Mouse (Mus musculus) spleen, adult 12 weeks (tissue): Measurements from ENCODE around the gene Pla2r1.
A peak's percentile ranks its signal among the peaks of the same experiment; 100 is the strongest.

Experiments used
- DNase-seq: peaks from one replicate; pipeline ENCODE4 v3.0.0; 2022; ENCODE audit warnings: low spot score

Pla2r1 gene

GRCm38 (mm10) chr2:60405431-60405830 is 147.7 kb downstream of the Pla2r1 start:
- no peak for DNase-seq

DNA sequence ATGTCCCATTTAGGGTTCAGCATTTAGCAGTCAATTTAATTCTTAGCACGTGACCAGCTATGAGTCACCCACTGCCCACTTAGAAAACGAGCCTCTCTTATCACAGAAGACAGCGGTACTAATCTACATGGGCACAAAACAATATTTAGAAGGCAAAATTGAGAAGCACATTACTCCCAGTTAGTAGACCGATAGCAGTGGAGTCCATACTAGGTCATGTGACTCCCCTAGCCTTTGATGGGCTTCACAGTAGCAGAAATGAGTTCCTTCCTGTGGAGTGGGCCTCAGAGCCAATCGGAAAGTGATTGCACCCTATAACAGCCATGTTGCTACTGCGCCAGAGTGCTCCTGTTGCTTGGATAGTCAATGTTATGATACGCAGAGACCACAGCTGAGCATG is 148.3 kb downstream of the Pla2r1 start:
- DNase-seq = no peak

- no peak for DNase-seq
These were observed 151.4 kb downstream of the Pla2r1 start for GRCm38 (mm10) chr2:60401694-60402093.

DNA sequence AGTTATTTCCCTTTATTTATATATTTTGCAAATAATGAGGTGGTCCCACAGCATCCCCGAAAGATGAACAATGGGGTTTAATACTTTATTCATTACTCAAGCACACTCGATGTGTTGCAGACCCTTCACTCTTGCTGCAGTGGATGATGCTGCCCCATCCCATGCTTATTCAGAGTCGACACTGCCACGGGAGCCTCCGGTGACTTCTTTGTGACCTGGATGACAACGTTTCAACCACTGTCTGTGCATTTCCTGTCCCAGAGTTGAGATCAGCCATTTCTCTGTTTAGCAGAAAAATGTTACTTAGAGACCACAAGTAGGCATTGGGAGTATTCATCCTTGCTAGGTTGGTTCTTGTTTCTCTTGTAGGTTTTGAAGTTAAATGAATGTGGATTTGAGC is 159.3 kb downstream of the Pla2r1 start:
- no peak for DNase-seq

GRCm38 (mm10) chr2:60392286-60392685 is 160.8 kb downstream of the Pla2r1 start:
- DNase-seq = no peak

GRCm38 (mm10) chr2:60387363-60387762 is 165.7 kb downstream of the Pla2r1 start:
- no peak for DNase-seq

DNA sequence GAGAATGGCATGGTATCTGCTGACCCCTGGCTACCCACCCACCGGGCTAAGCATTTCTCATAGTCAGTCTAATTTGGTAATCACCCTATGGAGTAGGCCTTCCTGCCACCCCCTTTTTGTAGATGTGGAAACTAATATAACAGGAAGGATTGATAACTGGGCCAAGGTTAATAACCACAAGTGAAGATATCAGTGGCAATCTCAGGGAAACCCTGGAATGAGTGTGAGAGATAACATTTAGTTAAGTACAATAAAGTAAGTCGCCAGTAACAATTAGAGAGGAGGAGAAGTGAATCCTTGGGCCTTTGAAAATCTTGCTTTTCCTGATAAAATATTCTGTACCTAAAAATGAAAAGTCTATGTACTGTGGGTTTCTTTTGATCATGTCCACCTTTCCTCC is 166.3 kb downstream of the Pla2r1 start:
- no peak for DNase-seq

DNA sequence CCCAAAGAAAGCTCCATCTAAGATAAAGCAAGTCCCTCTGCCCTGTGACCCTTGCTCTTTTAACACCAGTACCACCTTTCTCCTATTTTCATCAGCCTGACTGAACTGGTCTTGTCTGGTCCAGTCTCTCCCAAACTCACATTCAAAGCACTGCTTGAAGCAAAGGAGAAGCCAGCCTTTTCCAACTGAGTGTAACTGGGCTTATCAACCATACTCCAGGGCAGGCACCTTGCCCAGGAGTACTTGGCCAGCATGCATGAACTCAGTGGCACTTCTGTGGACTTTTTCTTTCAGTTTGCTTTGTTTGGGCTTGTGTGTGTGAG is 168.4 kb downstream of the Pla2r1 start:
- no peak for DNase-seq

GRCm38 (mm10) chr2:60384083-60384762 is 168.9 kb downstream of the Pla2r1 start:
- no peak for DNase-seq

DNA sequence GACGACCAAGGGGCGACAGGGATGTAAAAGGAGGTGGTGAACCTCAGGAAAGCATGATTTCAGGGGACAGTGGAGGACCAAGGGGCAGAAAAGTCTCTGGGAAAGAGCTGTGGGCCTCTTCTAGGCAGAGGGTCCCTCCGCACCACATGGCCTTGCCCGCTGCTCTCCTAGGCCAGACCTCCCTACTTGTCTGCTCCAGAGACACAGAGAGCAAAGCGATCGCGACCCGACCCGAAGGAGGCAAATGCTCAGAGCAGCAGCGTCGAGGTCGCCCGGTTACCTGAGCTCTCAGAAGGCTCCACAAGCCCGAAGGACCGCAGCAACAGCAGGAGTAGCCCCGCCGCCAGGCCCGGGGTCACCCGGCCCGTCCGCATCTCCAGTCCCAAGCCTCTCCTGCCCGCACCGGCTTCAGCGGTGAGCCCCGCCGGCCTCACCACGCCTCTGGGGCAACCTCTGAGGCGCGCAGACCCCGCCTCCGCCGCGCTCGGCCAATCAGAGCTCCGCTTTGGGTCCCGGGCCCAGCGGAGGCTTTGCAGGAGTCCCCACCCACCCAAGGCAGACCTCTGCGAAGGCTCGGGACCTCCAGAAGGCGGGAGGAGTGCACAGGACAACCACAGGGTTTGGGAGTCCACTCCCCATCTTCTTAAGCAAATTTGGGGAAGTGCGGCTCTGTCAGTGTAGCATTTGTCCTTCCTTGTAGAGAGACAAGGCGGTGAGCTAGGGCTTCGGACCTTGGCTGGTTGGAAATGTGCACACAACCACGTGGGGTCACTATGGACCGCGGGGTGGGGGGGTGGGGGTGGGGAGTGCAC is 170.0 kb downstream of the Pla2r1 start, which contains the start of gene Ly75:
Gene Ly75, minus strand, starts transcription at position 446 of the 812 bp plus-strand sequence.
- DNase-seq = peak; percentile 66

DNA sequence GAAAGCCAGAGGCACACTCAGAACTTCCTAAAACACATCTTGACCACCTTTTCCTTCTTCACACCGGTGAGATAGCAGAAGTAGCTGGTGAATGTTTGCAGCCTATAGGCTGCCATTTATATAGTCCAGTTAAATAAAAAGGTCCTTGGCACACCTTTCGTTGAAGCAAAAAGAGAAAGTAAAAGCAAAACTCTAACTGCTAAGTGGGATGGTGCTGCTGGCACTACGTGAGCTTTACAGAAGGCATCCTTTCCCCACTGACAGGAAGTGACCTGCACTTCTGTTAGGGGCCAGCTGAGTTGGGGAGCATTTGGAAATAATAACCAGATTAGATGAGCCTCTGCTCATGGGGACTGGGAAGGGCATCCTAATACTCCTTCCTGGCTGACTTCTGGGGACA is 170.8 kb downstream of the Pla2r1 start:
- DNase-seq = no peak

GRCm38 (mm10) chr2:60377260-60377659 is 175.8 kb downstream of the Pla2r1 start:
- DNase-seq = no peak

GRCm38 (mm10) chr2:60375608-60376107 is 177.4 kb downstream of the Pla2r1 start:
- no peak for DNase-seq

GRCm38 (mm10) chr2:60375126-60375525 is 178.0 kb downstream of the Pla2r1 start:
- DNase-seq = no peak

DNA sequence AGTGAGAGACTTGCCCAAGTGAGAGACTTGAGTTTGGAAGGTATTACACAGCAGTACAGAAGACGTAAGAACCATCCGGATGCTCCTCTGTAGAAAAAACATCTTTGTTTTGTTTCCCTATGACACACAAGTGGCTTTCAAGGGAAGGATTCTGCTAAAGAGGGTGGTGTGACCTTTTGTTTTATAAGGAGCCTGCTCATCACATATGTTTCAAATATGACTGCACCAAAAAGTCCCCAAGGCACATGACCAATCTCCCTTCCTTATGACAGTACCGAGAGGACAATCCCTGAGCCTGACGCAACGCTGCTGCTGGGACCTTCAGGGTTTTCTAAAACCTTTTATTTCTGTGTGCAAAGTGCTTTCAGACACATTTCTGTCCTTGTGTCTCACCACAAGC is 182.9 kb downstream of the Pla2r1 start:
- DNase-seq = no peak

GRCm38 (mm10) chr2:60369454-60369853 is 183.7 kb downstream of the Pla2r1 start:
- DNase-seq = no peak

GRCm38 (mm10) chr2:60367871-60368270 is 185.2 kb downstream of the Pla2r1 start:
- DNase-seq = no peak
